Mouse (Mus musculus) heart, postnatal 36 days (tissue): Measurements from ENCODE around the gene Gstp1. TPM values are rescaled to one million over a fixed set of nuclear protein-coding genes. Genes with fewer than 3 reads are reported as not detected.

Experiments
- total RNA-seq, 2 experiments: library from RNA; stranded (reverse); gene quantifications; 2 replicates each; pipeline ENCODE4 v1.2.3; 2021

The Gstp1 gene
- total RNA-seq, 2 experiments from 2014 or later, result 339 to 350 TPM

Other genes with a start within 250 kb of the Gstp1 start
- gene Chka, start 186.2 kb downstream of the Gstp1 start, total RNA-seq, result 10 to 100 TPM; 10.5 to 11.5 TPM
- 10 to 100 TPM in 1 of 2 experiments, 1 to 10 TPM in 1; 9.1 to 17.7 TPM for gene Tcirg1, start 130.9 kb downstream of the Gstp1 start, total RNA-seq
- gene Ndufs8, start 125.2 kb downstream of the Gstp1 start, total RNA-seq, result 100 to 1,000 TPM; 508 to 532 TPM
- 1 to 10 TPM; 1.5 to 1.6 TPM for gene Aldh3b1, start 108.2 kb downstream of the Gstp1 start, total RNA-seq
- gene Unc93b1, start 102.8 kb downstream of the Gstp1 start, total RNA-seq, result 10 to 100 TPM; 16.9 to 20.6 TPM
- gene Aldh3b3, start 79.3 kb downstream of the Gstp1 start, total RNA-seq, result under 1 TPM; 0.38 to 0.56 TPM
- under 1 TPM in 1 of 2 experiments, not detected in 1; 0.39 TPM for gene Aldh3b2, start 65.7 kb downstream of the Gstp1 start, total RNA-seq
- 10 to 100 TPM; 22.8 to 24.4 TPM for gene Acy3, start 51.4 kb downstream of the Gstp1 start, total RNA-seq
- not detected for gene Tbx10, start 45.2 kb downstream of the Gstp1 start, total RNA-seq
- 100 to 1,000 TPM; 126 to 140 TPM for gene Nudt8, start 37.4 kb downstream of the Gstp1 start, total RNA-seq
- gene Gm49405, start 37.4 kb downstream of the Gstp1 start, total RNA-seq, result 1 to 10 TPM; 1.3 to 1.4 TPM
- 100 to 1,000 TPM; 174 to 196 TPM for gene Doc2g, start 34.7 kb downstream of the Gstp1 start, total RNA-seq
- 1,000 to 10,000 TPM; 1,111 to 1,164 TPM for gene Ndufv1, start 25.2 kb downstream of the Gstp1 start, total RNA-seq
- gene Gstp2, start 8.0 kb upstream of the Gstp1 start, total RNA-seq, result 100 to 1,000 TPM; 120 to 124 TPM
- not detected for gene Gstp3, start 21.6 kb upstream of the Gstp1 start, total RNA-seq
- gene Cabp2, start 43.6 kb upstream of the Gstp1 start, total RNA-seq, result not detected
- 10 to 100 TPM; 35.3 to 39.1 TPM for gene Cdk2ap2, start 59.2 kb upstream of the Gstp1 start, total RNA-seq
- gene Pitpnm1, start 62.0 kb upstream of the Gstp1 start, total RNA-seq, result 10 to 100 TPM; 20.7 to 22.9 TPM
- 10 to 100 TPM; 56.8 to 64.0 TPM for gene Aip, start 87.9 kb upstream of the Gstp1 start, total RNA-seq
- gene Gpr152, start 101.8 kb upstream of the Gstp1 start, total RNA-seq, result not detected
- under 1 TPM in 1 of 2 experiments, not detected in 1; 0.19 TPM for gene Cabp4, start 106.0 kb upstream of the Gstp1 start, total RNA-seq
- gene Coro1b, start 110.6 kb upstream of the Gstp1 start, total RNA-seq, result 10 to 100 TPM; 52.4 to 55.6 TPM
- gene Ptprcap, start 115.6 kb upstream of the Gstp1 start, total RNA-seq, result 1 to 10 TPM; 1.1 to 1.3 TPM
- 10 to 100 TPM; 16.4 to 18.8 TPM for gene Rps6kb2, start 125.4 kb upstream of the Gstp1 start, total RNA-seq
- 10 to 100 TPM; 29.4 to 33.7 TPM for gene Carns1, start 137.5 kb upstream of the Gstp1 start, total RNA-seq
- gene Tbc1d10c, start 153.3 kb upstream of the Gstp1 start, total RNA-seq, result 10 to 100 TPM in 1 of 2 experiments, 1 to 10 TPM in 1; 6.6 to 11.1 TPM
- gene Ppp1ca, start 154.1 kb upstream of the Gstp1 start, total RNA-seq, result 100 to 1,000 TPM; 326 to 332 TPM
- gene Rad9a, start 163.7 kb upstream of the Gstp1 start, total RNA-seq, result 1 to 10 TPM; 5.2 to 5.3 TPM
- 1 to 10 TPM in 1 of 2 experiments, under 1 TPM in 1; 0.51 to 1.2 TPM for gene Clcf1, start 176.3 kb upstream of the Gstp1 start, total RNA-seq
- not detected for gene AC109138.7, start 176.4 kb upstream of the Gstp1 start, total RNA-seq
- gene Pold4, start 193.9 kb upstream of the Gstp1 start, total RNA-seq, result 10 to 100 TPM; 11.9 to 13.7 TPM
- gene Ssh3, start 231.2 kb upstream of the Gstp1 start, total RNA-seq, result 1 to 10 TPM; 7.2 to 8.6 TPM
- under 1 TPM; 0.51 to 0.80 TPM for gene Ankrd13d, start 245.2 kb upstream of the Gstp1 start, total RNA-seq